Mouse (Mus musculus): ENCODE data around the gene Zfp65. TPM values are rescaled to one million over a fixed set of nuclear protein-coding genes. Genes with fewer than 3 reads are reported as not detected.
"Not testable (repeated sequence)": the region's sequence is repeated elsewhere in the genome, so short reads cannot be mapped to it uniquely, and the experiment has no call there.

Gene Zfp65
- polyA plus RNA-seq, 1 experiment from 2014 or later, result 5.4 TPM

- not testable (repeated sequence) for H3K27me3 ChIP-seq (ENCODE audit: control insufficient read depth, insufficient read depth, low read length); H3K9me3 ChIP-seq (ENCODE audit: control insufficient read depth, low read length); H3K36me3 ChIP-seq (ENCODE audit: control insufficient read depth, insufficient read depth, low read length); H3K4me1 ChIP-seq (ENCODE audit: control insufficient read depth, insufficient read depth, low read length); H3K27ac ChIP-seq (replicated peaks; ENCODE audit: low read depth, low read length)
- ATAC-seq (ENCODE audit: low FRiP score, low TSS enrichment) (peak; percentile 46; the same call in 1 of the 2 replicates), DNase-seq (peak; percentile 59)
- peak overlapping the region; percentile 57; the same call in 1 of the 2 replicates for H3K9ac ChIP-seq (replicated peaks; ENCODE audit: low read length)
- H3K4me3 ChIP-seq (replicated peaks; ENCODE audit: low read depth, low read length), result peak overlapping the region; percentile 50
- H3K4me2 ChIP-seq (ENCODE audit: low read length), result peak overlapping the region; percentile 63
- 50% methylated on average over 4 of the region's 4 CpGs for WGBS
These were observed 468 bp upstream of the Zfp65 start for GRCm38 (mm10) chr13:67729441-67729840.

DNA sequence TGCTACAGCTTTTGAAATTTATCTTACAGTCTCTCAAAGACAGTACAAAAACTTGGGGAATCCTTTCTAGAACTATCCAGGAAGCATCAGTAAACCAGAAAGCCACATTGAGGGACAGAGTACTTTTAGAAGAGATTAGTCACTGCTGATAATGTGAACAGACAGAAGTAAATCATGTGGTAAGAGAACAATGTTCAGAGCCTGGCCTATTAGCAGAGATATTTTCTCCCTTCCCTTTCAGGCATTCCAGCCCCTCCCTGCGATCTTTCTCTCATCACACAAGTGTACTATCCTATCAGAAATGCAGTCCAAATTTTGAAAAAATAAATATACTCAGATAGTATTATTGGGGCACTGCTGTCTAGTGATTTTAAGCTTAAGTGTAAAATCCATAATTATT is 867 bp downstream of the Zfp65 start:
- ATAC-seq (ENCODE audit: low FRiP score, low TSS enrichment) (no peak), DNase-seq (no peak)
- peak overlapping the region; percentile 57; the same call in 1 of the 2 replicates for H3K9ac ChIP-seq (replicated peaks; ENCODE audit: low read length)
- H3K9me3 ChIP-seq (ENCODE audit: control insufficient read depth, low read length), result no peaks in the 10 kb centered on the region
- H3K27ac ChIP-seq (replicated peaks; ENCODE audit: low read depth, low read length), result no peak overlapping the region
- no peaks in the 10 kb centered on the region for H3K27me3 ChIP-seq (ENCODE audit: control insufficient read depth, insufficient read depth, low read length)
- H3K4me1 ChIP-seq (ENCODE audit: control insufficient read depth, insufficient read depth, low read length), result 0 out of 2 replicates have a peak, but pooled peaks cover 3% of the 10 kb centered on the region
- H3K4me2 ChIP-seq (ENCODE audit: low read length), result peak overlapping the region; percentile 63
- WGBS, result 79% methylated on average over 1 of the region's 1 CpGs
- peak overlapping the region; percentile 50; the same call in 1 of the 2 replicates for H3K4me3 ChIP-seq (replicated peaks; ENCODE audit: low read depth, low read length)
- no peaks in the 10 kb centered on the region for H3K36me3 ChIP-seq (ENCODE audit: control insufficient read depth, insufficient read depth, low read length)

DNA sequence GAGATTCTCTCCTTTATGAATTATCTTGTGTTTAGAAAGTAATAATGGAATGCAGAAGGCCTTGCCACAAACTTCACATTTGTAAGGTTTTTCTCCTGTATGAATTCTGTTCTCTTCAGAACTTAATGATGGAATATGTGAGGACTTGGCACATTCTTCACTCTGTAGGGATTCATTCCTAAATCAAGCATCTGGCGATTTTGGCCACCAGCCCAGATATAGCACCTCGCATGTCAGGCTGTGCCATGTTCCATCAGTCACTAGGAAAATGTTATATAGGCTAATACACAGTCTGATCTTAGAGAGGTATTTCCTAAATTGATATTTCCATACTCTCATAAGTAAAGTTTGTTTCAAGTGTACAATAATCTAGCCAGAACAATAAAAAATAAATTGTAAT is 3.6 kb downstream of the Zfp65 start:
- H3K27ac ChIP-seq (replicated peaks; ENCODE audit: low read depth, low read length); H3K36me3 ChIP-seq (ENCODE audit: control insufficient read depth, insufficient read depth, low read length); H3K4me2 ChIP-seq (ENCODE audit: low read length); H3K27me3 ChIP-seq (ENCODE audit: control insufficient read depth, insufficient read depth, low read length); H3K4me1 ChIP-seq (ENCODE audit: control insufficient read depth, insufficient read depth, low read length); H3K4me3 ChIP-seq (replicated peaks; ENCODE audit: low read depth, low read length); H3K9ac ChIP-seq (replicated peaks; ENCODE audit: low read length); ATAC-seq (ENCODE audit: low FRiP score, low TSS enrichment); H3K9me3 ChIP-seq (ENCODE audit: control insufficient read depth, low read length): not testable (repeated sequence)
- DNase-seq, result peak; percentile 22
- 87% methylated on average over 2 of the region's 2 CpGs for WGBS

DNA sequence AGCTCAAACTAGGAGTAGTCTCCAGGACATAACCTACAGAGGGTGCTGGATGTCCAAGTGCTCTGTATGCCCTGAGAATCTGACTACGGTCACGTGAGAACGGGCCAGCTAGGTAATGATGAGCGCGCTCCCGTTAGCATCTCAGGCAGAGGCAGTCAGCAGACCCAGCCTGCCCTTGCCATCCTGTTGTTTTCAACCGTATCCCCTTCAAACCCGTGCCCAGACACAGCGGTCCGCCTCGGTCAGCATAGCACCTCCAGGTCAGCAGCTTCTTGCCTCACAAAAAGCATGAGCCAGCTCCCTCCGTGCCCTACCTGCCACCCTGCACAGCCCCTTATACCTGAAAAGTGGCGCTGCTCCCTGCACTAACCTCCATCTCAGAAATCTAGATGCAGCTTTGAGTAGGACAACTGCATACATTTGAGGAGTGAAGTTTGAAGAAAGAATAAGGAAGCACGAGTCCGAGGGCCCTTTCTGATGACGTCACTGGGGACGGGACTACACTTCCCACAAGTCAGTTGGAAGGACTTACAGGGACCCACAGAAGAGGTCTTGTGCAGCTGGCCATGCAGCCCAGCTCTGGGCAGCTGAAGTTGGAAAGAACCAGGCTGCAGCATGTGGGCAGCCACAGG is 5.0 kb downstream of the Zfp65 start:
- DNase-seq (peak; percentile 96), ATAC-seq (ENCODE audit: low FRiP score, low TSS enrichment) (peak; percentile 96)
- no peaks in the 10 kb centered on the region for H3K27me3 ChIP-seq (ENCODE audit: control insufficient read depth, insufficient read depth, low read length)
- peak overlapping the region; percentile 80 for H3K4me3 ChIP-seq (replicated peaks; ENCODE audit: low read depth, low read length)
- H3K36me3 ChIP-seq (ENCODE audit: control insufficient read depth, insufficient read depth, low read length), result no peaks in the 10 kb centered on the region
- peak overlapping the region; percentile 76 for H3K9ac ChIP-seq (replicated peaks; ENCODE audit: low read length)
- H3K4me2 ChIP-seq (ENCODE audit: low read length), result peak overlapping the region; percentile 59
- H3K9me3 ChIP-seq (ENCODE audit: control insufficient read depth, low read length), result no peaks in the 10 kb centered on the region
- peak overlapping the region; percentile 55; the same call in 1 of the 2 replicates for H3K27ac ChIP-seq (replicated peaks; ENCODE audit: low read depth, low read length)
- 0 out of 2 replicates have a peak, but pooled peaks cover 4% of the 10 kb centered on the region for H3K4me1 ChIP-seq (ENCODE audit: control insufficient read depth, insufficient read depth, low read length)
- under 1% methylated on average over 17 of the region's 17 CpGs for WGBS

- no peaks in the 10 kb centered on the region for H3K36me3 ChIP-seq (ENCODE audit: control insufficient read depth, insufficient read depth, low read length)
- no peak within 1 kb of the TSS for H3K27ac ChIP-seq (replicated peaks; ENCODE audit: low read depth, low read length)
- 84% methylated on average over 4 of the region's 4 CpGs for WGBS
- H3K4me2 ChIP-seq (ENCODE audit: low read length), result no peak within 1 kb of the TSS
- no peaks in the 10 kb centered on the region for H3K27me3 ChIP-seq (ENCODE audit: control insufficient read depth, insufficient read depth, low read length)
- H3K4me1 ChIP-seq (ENCODE audit: control insufficient read depth, insufficient read depth, low read length), result no peaks in the 10 kb centered on the region
- no peak within 1 kb of the TSS for H3K4me3 ChIP-seq (replicated peaks; ENCODE audit: low read depth, low read length)
- H3K9ac ChIP-seq (replicated peaks; ENCODE audit: low read length), result no peak within 1 kb of the TSS
- DNase-seq (no peak), ATAC-seq (ENCODE audit: low FRiP score, low TSS enrichment) (no peak)
- no peaks in the 10 kb centered on the region for H3K9me3 ChIP-seq (ENCODE audit: control insufficient read depth, low read length)
These were observed 42.0 kb downstream of the Zfp65 start, which contains the start of gene Zfp738 for GRCm38 (mm10) chr13:67686971-67687370. Gene Zfp738 (minus strand): TSS chr13:67687071.

GRCm38 (mm10) chr13:67683841-67684240 is 45.1 kb downstream of the Zfp65 start:
- not testable (repeated sequence) for H3K27me3 ChIP-seq (ENCODE audit: control insufficient read depth, insufficient read depth, low read length); ATAC-seq (ENCODE audit: low FRiP score, low TSS enrichment); DNase-seq

DNA sequence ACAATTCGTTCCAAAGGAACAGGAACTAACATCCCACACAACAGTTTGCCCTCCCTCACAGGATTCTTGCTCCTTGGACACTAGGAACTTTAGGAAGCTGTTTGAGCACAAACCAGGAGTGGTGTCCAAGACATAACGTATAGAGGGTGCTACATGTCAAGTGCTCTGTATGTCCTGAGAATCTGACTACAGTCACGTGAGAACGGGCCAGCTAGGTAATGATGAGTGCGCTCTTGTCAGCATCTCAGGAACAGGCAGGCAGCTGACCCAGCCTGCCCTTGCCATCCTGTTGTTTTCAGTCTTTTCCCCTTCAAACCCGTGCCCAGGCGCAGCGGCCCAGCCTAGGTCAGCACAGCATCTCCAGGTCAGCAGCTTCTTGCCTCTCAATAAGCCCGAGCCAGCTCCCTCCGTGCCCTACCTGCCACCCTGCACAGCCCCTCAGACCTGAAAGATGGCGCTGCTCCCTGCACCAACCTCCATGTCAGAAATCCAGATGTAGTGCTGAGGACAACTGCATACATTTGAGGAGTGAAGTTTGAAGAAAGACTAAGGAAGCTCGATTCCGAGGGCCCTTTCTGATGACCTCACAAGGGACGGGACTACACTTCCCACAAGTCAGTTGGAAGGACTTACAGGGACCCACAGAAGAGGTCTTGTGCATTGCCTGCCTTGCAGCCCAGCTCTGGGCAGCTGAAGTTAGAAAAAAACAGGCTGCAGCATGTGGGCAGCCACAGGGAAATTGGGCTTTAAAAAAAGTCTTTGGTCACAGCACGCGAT is 45.8 kb downstream of the Zfp65 start:
- WGBS, result 13% methylated on average over 16 of the region's 16 CpGs
- H3K27ac ChIP-seq (replicated peaks; ENCODE audit: low read depth, low read length); H3K4me1 ChIP-seq (ENCODE audit: control insufficient read depth, insufficient read depth, low read length); H3K27me3 ChIP-seq (ENCODE audit: control insufficient read depth, insufficient read depth, low read length); H3K36me3 ChIP-seq (ENCODE audit: control insufficient read depth, insufficient read depth, low read length); H3K9me3 ChIP-seq (ENCODE audit: control insufficient read depth, low read length): not testable (repeated sequence)
- H3K9ac ChIP-seq (replicated peaks; ENCODE audit: low read length), result peak overlapping the region; percentile 60
- ATAC-seq (ENCODE audit: low FRiP score, low TSS enrichment) (peak; percentile 100), DNase-seq (peak; percentile 94)
- H3K4me3 ChIP-seq (replicated peaks; ENCODE audit: low read depth, low read length), result peak overlapping the region; percentile 56
- peak overlapping the region; percentile 67 for H3K4me2 ChIP-seq (ENCODE audit: low read length)

More at GRCm38 (mm10) chr13:67683841-67684240, 45.1 kb downstream of the Zfp65 start:
- Histone ChIP-seq H3K4me2 (ENCODE audit: low read length) (peak overlapping the region; percentile 67), H3K4me3 (replicated peaks; ENCODE audit: low read depth, low read length) (peak overlapping the region; percentile 56)
- H3K9me3 ChIP-seq (ENCODE audit: control insufficient read depth, low read length); H3K36me3 ChIP-seq (ENCODE audit: control insufficient read depth, insufficient read depth, low read length); H3K9ac ChIP-seq (replicated peaks; ENCODE audit: low read length); H3K27ac ChIP-seq (replicated peaks; ENCODE audit: low read depth, low read length); H3K4me1 ChIP-seq (ENCODE audit: control insufficient read depth, insufficient read depth, low read length): not testable (repeated sequence)
- WGBS, result 69% methylated on average over 2 of the region's 2 CpGs

DNA sequence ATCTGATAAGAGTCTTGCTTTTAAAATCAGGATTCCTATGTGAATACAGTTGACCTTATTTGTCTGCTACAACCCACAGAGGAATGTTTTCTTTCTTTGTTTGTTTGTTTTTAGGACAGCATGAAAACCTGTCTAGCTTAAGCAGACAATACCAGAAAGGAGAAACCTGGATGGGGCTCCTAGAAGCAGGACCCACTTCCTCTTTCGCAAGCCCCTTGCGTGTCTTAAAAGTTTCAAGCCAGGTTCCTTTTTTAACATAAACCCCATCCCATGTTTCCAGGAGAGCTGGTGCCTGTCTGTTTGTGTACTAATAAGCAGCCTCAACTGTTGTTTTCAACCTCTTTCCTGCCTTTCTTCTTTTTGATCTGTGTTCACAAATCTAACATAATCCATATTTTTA is 54.1 kb downstream of the Zfp65 start:
- no peak overlapping the region for H3K4me3 ChIP-seq (replicated peaks; ENCODE audit: low read depth, low read length)

More for the DNA sequence above, 54.1 kb downstream of the Zfp65 start:
- H3K9me3 ChIP-seq (ENCODE audit: control insufficient read depth, low read length), result no peaks in the 10 kb centered on the region
- H3K27ac ChIP-seq (replicated peaks; ENCODE audit: low read depth, low read length), result no peak overlapping the region
- no peak for DNase-seq
- no peak for ATAC-seq (ENCODE audit: low FRiP score, low TSS enrichment)
- H3K4me2 ChIP-seq (ENCODE audit: low read length), result no peak overlapping the region
- no peaks in the 10 kb centered on the region for H3K4me1 ChIP-seq (ENCODE audit: control insufficient read depth, insufficient read depth, low read length)
- no peak overlapping the region for H3K9ac ChIP-seq (replicated peaks; ENCODE audit: low read length)
- 93% methylated on average over 2 of the region's 2 CpGs for WGBS
- H3K27me3 ChIP-seq (ENCODE audit: control insufficient read depth, insufficient read depth, low read length), result no peaks in the 10 kb centered on the region
- H3K36me3 ChIP-seq (ENCODE audit: control insufficient read depth, insufficient read depth, low read length), result peaks cover 4% of the 10 kb centered on the region
